Mouse (Mus musculus) ES-E14 (cell line): ENCODE data around the gene Mrpl12. TPM values are rescaled to one million over a fixed set of nuclear protein-coding genes. Genes with fewer than 3 reads are reported as not detected.

Experiments
- DNase-seq: peaks from one replicate; pipeline ENCODE4 v3.0.0-alpha.2; 2013; ENCODE audit warnings: low read depth, low spot score
- H3K27ac ChIP-seq: 2 replicates; pipeline ENCODE4 v1.5.1; 2012; ENCODE audit warnings: low read depth, mild to moderate bottlenecking, low read length, moderate library complexity, mixed read lengths; ENCODE audit not compliant: poor library complexity, insufficient read depth, severe bottlenecking
- H3K36me3 ChIP-seq: 2 replicates; pipeline ENCODE4 v1.6.1; 2012; ENCODE audit warnings: mild to moderate bottlenecking, low read length, moderate library complexity, mixed read lengths; ENCODE audit not compliant: control insufficient read depth, poor library complexity, insufficient read depth, severe bottlenecking
- H3K4me1 ChIP-seq, 2 experiments: fragments of 150-350 bp in 1 of 2; sonication (generic) in 1 of 2; 2 replicates each; pipeline ENCODE4 v1.6.1; 2012; ENCODE audit warnings: low read length in 2 of 2, mild to moderate bottlenecking in 1 of 2, mixed read lengths in 1 of 2; ENCODE audit not compliant: control insufficient read depth in 2 of 2, insufficient read depth in 2 of 2, poor library complexity in 1 of 2
- H3K4me3 ChIP-seq, 2 experiments: fragments of 150-350 bp in 1 of 2; sonication (generic) in 1 of 2; 2 replicates each; pipeline ENCODE4 v1.5.1; 2012; ENCODE audit warnings: low read length in 2 of 2, low read depth in 1 of 2, mild to moderate bottlenecking in 1 of 2, mixed read lengths in 1 of 2; ENCODE audit not compliant: insufficient read depth in 1 of 2, poor library complexity in 1 of 2, severe bottlenecking in 1 of 2
- H3K9ac ChIP-seq: 2 replicates; pipeline ENCODE4 v1.6.1; 2012; ENCODE audit warnings: low read depth, mild to moderate bottlenecking, low read length, mixed read lengths; ENCODE audit not compliant: poor library complexity, insufficient read depth, severe bottlenecking
- H3K9me3 ChIP-seq: fragments of 150-350 bp; sonication (generic); 2 replicates; pipeline ENCODE4 v1.6.1; 2012; ENCODE audit warnings: low read depth, mild to moderate bottlenecking, low read length; ENCODE audit not compliant: control insufficient read depth, insufficient read depth
- CHD2 ChIP-seq: IDR thresholded peaks from 2 replicates; pipeline ENCODE4 v1.6.1; 2014; ENCODE audit warnings: mild to moderate bottlenecking, low read depth, low read length, inconsistent platforms
- HCFC1 ChIP-seq: IDR thresholded peaks from 2 replicates; pipeline ENCODE4 v1.6.1; 2012; ENCODE audit warnings: low read length, inconsistent platforms, borderline replicate concordance; ENCODE audit not compliant: insufficient read depth
- MAFK ChIP-seq: IDR thresholded peaks from 2 replicates; pipeline ENCODE4 v1.6.1; 2014; ENCODE audit warnings: mild to moderate bottlenecking, low read depth, low read length, inconsistent platforms; ENCODE audit not compliant: insufficient read depth
- ZC3H11A ChIP-seq: IDR thresholded peaks from 2 replicates; pipeline ENCODE4 v1.6.1; 2012; ENCODE audit warnings: low read depth, mild to moderate bottlenecking, inconsistent platforms, low read length, borderline replicate concordance
- ZNF384 ChIP-seq: IDR thresholded peaks from 2 replicates; pipeline ENCODE4 v1.6.1; 2012; ENCODE audit warnings: low read depth, low read length, inconsistent platforms
- in situ Hi-C, 2 experiments: fragments of 600-800 bp; cut with MboI; formaldehyde crosslinking; loops; one replicate each; pipeline ENCODE4 v1.15.1; 2025; ENCODE audit warnings: low sequenced_read_pairs in 2 of 2, inconsistent platforms in 1 of 2; ENCODE audit not compliant: unreplicated experiment in 2 of 2
- total RNA-seq: library from RNA; depleted of rRNA; stranded (reverse); fragments of 300-350 nt; gene quantifications from 2 replicates; pipeline ENCODE4 v1.2.3, GENCODE M21; 2012

Mrpl12 gene
- total RNA-seq, 1 experiment = 136 TPM

GRCm38 (mm10) chr11:120442765-120443280 is 41.6 kb upstream of the Mrpl12 start:
- Histone ChIP-seq H3K27ac (no peak overlapping the region), H3K9ac (no peak overlapping the region), H3K4me3 (no peak overlapping the region), H3K36me3 (no peaks in the 10 kb centered on the region), H3K9me3 (no peaks in the 10 kb centered on the region), H3K4me1 (no peaks in the 10 kb centered on the region; a peak in 1 of 4 replicates)
- in situ Hi-C loops = no loop called here
- TF ChIP-seq MAFK = no peak
- no peak for TF ChIP-seq HCFC1
- TF ChIP-seq ZNF384 = no peak
- no peak for TF ChIP-seq CHD2
- TF ChIP-seq ZC3H11A = no peak
- no peak for DNase-seq

GRCm38 (mm10) chr11:120444106-120444505 is 40.3 kb upstream of the Mrpl12 start:
- H3K4me3 ChIP-seq = no peak overlapping the region
- peaks cover 0 to 3% of the 10 kb centered on the region in 2 experiments; a peak in 1 of 4 replicates for H3K4me1 ChIP-seq
- no peak overlapping the region for H3K9ac ChIP-seq
- no peaks in the 10 kb centered on the region for H3K9me3 ChIP-seq
- no peak for DNase-seq
- no peak for TF ChIP-seq ZC3H11A
- no peak for TF ChIP-seq ZNF384
- TF ChIP-seq HCFC1 = no peak
- no peak for TF ChIP-seq CHD2
- TF ChIP-seq MAFK = no peak
- in situ Hi-C loops = no loop called here
- H3K27ac ChIP-seq = no peak overlapping the region
- H3K36me3 ChIP-seq = no peaks in the 10 kb centered on the region

- no peak overlapping the region for H3K4me3 ChIP-seq
- H3K4me1 ChIP-seq = peaks cover 0 to 3% of the 10 kb centered on the region in 2 experiments; a peak in 1 of 4 replicates
- H3K36me3 ChIP-seq = no peaks in the 10 kb centered on the region
- no peak overlapping the region for H3K9ac ChIP-seq
- TF ChIP-seq ZNF384 = no peak
- TF ChIP-seq HCFC1 = no peak
- no peak for TF ChIP-seq MAFK
- TF ChIP-seq CHD2 = no peak
- no peak for TF ChIP-seq ZC3H11A
- in situ Hi-C loops = no loop called here
- no peak overlapping the region for H3K27ac ChIP-seq
- no peaks in the 10 kb centered on the region for H3K9me3 ChIP-seq
- DNase-seq = no peak
Observed at GRCm38 (mm10) chr11:120445475-120445874, 38.9 kb upstream of the Mrpl12 start.

- TF ChIP-seq MAFK (no peak), ZC3H11A (no peak), ZNF384 (no peak), CHD2 (no peak), HCFC1 (no peak)
- Histone ChIP-seq H3K4me3 (no peak overlapping the region), H3K36me3 (no peaks in the 10 kb centered on the region), H3K4me1 (peaks cover 0 to 3% of the 10 kb centered on the region in 2 experiments; a peak in 1 of 4 replicates), H3K9me3 (no peaks in the 10 kb centered on the region), H3K9ac (no peak overlapping the region), H3K27ac (no peak overlapping the region)
- in situ Hi-C loops = no loop called here
- DNase-seq = no peak
Observed at GRCm38 (mm10) chr11:120447179-120447578, 37.2 kb upstream of the Mrpl12 start.

GRCm38 (mm10) chr11:120452246-120452645 is 32.2 kb upstream of the Mrpl12 start:
- H3K36me3 ChIP-seq = peaks cover 2% of the 10 kb centered on the region; the same call in 1 of the 2 replicates

More at GRCm38 (mm10) chr11:120452246-120452645, 32.2 kb upstream of the Mrpl12 start:
- Histone ChIP-seq H3K4me1 (peaks cover 0 to 3% of the 10 kb centered on the region in 2 experiments; a peak in 1 of 4 replicates), H3K4me3 (no peak overlapping the region), H3K27ac (no peak overlapping the region), H3K9me3 (no peaks in the 10 kb centered on the region), H3K9ac (no peak overlapping the region)
- no peak for DNase-seq
- in situ Hi-C loops = no loop called here
- TF ChIP-seq ZNF384 (no peak), CHD2 (no peak), MAFK (no peak), HCFC1 (no peak), ZC3H11A (no peak)
